Mouse (Mus musculus): ENCODE data around the gene 9230102O04Rik.

The 9230102O04Rik gene

GRCm38 (mm10) chr2:9885217-9885770 lies 4.0 kb downstream of the 9230102O04Rik start:
- no peak for DNase-seq (ENCODE audit: low spot score)

GRCm38 (mm10) chr2:9884533-9885216 lies 4.7 kb downstream of the 9230102O04Rik start:
- DNase-seq (ENCODE audit: low spot score), result no peak

GRCm38 (mm10) chr2:9883803-9884532 lies 5.4 kb downstream of the 9230102O04Rik start:
- DNase-seq (ENCODE audit: low spot score), result no peak

- DNase-seq (ENCODE audit: low spot score), result no peak
These were observed 6.2 kb downstream of the 9230102O04Rik start for GRCm38 (mm10) chr2:9882926-9883802.

GRCm38 (mm10) chr2:9882371-9882925 lies 6.9 kb downstream of the 9230102O04Rik start:
- no peak for DNase-seq (ENCODE audit: low spot score)

GRCm38 (mm10) chr2:9881611-9882023 lies 7.7 kb downstream of the 9230102O04Rik start:
- no peak for DNase-seq (ENCODE audit: low spot score)

GRCm38 (mm10) chr2:9881051-9881591 lies 8.2 kb downstream of the 9230102O04Rik start, which contains the start of gene 4930412O13Rik:
4930412O13Rik (plus strand) TSS chr2:9881252.
- DNase-seq (ENCODE audit: low spot score), result no peak

GRCm38 (mm10) chr2:9880271-9880670 lies 9.1 kb downstream of the 9230102O04Rik start:
- no peak for DNase-seq (ENCODE audit: low spot score)

GRCm38 (mm10) chr2:9879493-9879892 lies 9.8 kb downstream of the 9230102O04Rik start:
- peak; percentile 69 for DNase-seq (ENCODE audit: low spot score)

- no peak for DNase-seq (ENCODE audit: low spot score)
These were observed 10.2 kb downstream of the 9230102O04Rik start for GRCm38 (mm10) chr2:9879092-9879491.

GRCm38 (mm10) chr2:9878564-9879081 lies 10.7 kb downstream of the 9230102O04Rik start:
- DNase-seq (ENCODE audit: low spot score), result no peak

GRCm38 (mm10) chr2:9877966-9878563 lies 11.3 kb downstream of the 9230102O04Rik start:
- DNase-seq (ENCODE audit: low spot score), result no peak

- DNase-seq (ENCODE audit: low spot score), result no peak
These were observed 12.0 kb downstream of the 9230102O04Rik start for GRCm38 (mm10) chr2:9877326-9877690.

GRCm38 (mm10) chr2:9876621-9877325 lies 12.6 kb downstream of the 9230102O04Rik start:
- DNase-seq (ENCODE audit: low spot score), result no peak

GRCm38 (mm10) chr2:9875676-9876357 lies 13.5 kb downstream of the 9230102O04Rik start:
- DNase-seq (ENCODE audit: low spot score), result no peak

GRCm38 (mm10) chr2:9875220-9875619 lies 14.1 kb downstream of the 9230102O04Rik start:
- DNase-seq (ENCODE audit: low spot score), result no peak

GRCm38 (mm10) chr2:9874467-9875219 lies 14.7 kb downstream of the 9230102O04Rik start:
- DNase-seq (ENCODE audit: low spot score), result no peak

GRCm38 (mm10) chr2:9873757-9874156 lies 15.6 kb downstream of the 9230102O04Rik start:
- no peak for DNase-seq (ENCODE audit: low spot score)

- DNase-seq (ENCODE audit: low spot score), result no peak
These were observed 16.7 kb downstream of the 9230102O04Rik start for GRCm38 (mm10) chr2:9872682-9873081.

All from spleen, adult 12 weeks (tissue).